Mouse (Mus musculus) hindbrain, embryonic 16.5 days (tissue): Measurements from ENCODE around the gene Il22. TPM values are rescaled to one million over a fixed set of nuclear protein-coding genes. Genes with fewer than 3 reads are reported as not detected.
"Not testable (repeated sequence)": the region's sequence is repeated elsewhere in the genome, so short reads cannot be mapped to it uniquely, and the experiment has no call there.

Experiments used
- ATAC-seq: fragments of 200-750 bp; cut with Nextera tagmentation; 2 replicates; pipeline ENCODE4 v1.8.0; 2017; ENCODE audit warnings: moderate TSS enrichment, moderate library complexity
- H3K27ac ChIP-seq: fragments of 300-500 bp; sonication (generic); 2 replicates; pipeline ENCODE4 v1.5.1; 2014; ENCODE audit warnings: low read depth, mild to moderate bottlenecking, control low read depth, low read length, moderate library complexity
- H3K27me3 ChIP-seq: fragments of 300-500 bp; sonication (generic); replicated peaks from 2 replicates; pipeline ENCODE4 v1.6.1; 2014; ENCODE audit warnings: low read length; ENCODE audit not compliant: control insufficient read depth, insufficient read depth
- H3K36me3 ChIP-seq: fragments of 300-500 bp; sonication (generic); 2 replicates; pipeline ENCODE4 v1.6.1; 2014; ENCODE audit warnings: mild to moderate bottlenecking, low read length, moderate library complexity, mixed read lengths; ENCODE audit not compliant: control insufficient read depth, insufficient read depth
- H3K4me1 ChIP-seq: fragments of 300-500 bp; sonication (generic); 2 replicates; pipeline ENCODE4 v1.6.1; 2014; ENCODE audit warnings: low read depth, low read length; ENCODE audit not compliant: control insufficient read depth, insufficient read depth
- H3K4me2 ChIP-seq: fragments of 300-500 bp; sonication (generic); 2 replicates; pipeline ENCODE4 v1.6.1; 2014; ENCODE audit warnings: mild to moderate bottlenecking, low read length, control low read depth, moderate library complexity
- H3K4me3 ChIP-seq: fragments of 300-500 bp; sonication (generic); 2 replicates; pipeline ENCODE4 v1.5.1; 2014; ENCODE audit warnings: mild to moderate bottlenecking, low read length, control low read depth, moderate library complexity
- H3K9ac ChIP-seq: fragments of 300-500 bp; sonication (generic); 2 replicates; pipeline ENCODE4 v1.6.1; 2014; ENCODE audit warnings: low read depth, mild to moderate bottlenecking, control low read depth, low read length, moderate library complexity
- H3K9me3 ChIP-seq: fragments of 300-500 bp; sonication (generic); 2 replicates; pipeline ENCODE4 v1.6.1; 2014; ENCODE audit warnings: mild to moderate bottlenecking, low read length, moderate library complexity; ENCODE audit not compliant: control insufficient read depth
- whole genome bisulfite sequencing: fragments of 180-500 bp; shearing (Covaris S2); extraction: QIAGEN DNeasy Blood & Tissue Kit; methylation state at CpG from one replicate; pipeline ENCODE4 v1.1.7; 2014; 5-methylcytosine and 5-hydroxymethylcytosine counted together
- polyA plus RNA-seq: library from polyadenylated mRNA; unstranded; fragments of >200 nt; fragmentation: Nextera tagmentation; extraction: Ambion mirVana; gene quantifications from 2 replicates; pipeline ENCODE4 v1.2.1, GENCODE M21; 2015

The Il22 gene
- polyA plus RNA-seq, 1 experiment from 2014 or later = 0.41 TPM

DNA sequence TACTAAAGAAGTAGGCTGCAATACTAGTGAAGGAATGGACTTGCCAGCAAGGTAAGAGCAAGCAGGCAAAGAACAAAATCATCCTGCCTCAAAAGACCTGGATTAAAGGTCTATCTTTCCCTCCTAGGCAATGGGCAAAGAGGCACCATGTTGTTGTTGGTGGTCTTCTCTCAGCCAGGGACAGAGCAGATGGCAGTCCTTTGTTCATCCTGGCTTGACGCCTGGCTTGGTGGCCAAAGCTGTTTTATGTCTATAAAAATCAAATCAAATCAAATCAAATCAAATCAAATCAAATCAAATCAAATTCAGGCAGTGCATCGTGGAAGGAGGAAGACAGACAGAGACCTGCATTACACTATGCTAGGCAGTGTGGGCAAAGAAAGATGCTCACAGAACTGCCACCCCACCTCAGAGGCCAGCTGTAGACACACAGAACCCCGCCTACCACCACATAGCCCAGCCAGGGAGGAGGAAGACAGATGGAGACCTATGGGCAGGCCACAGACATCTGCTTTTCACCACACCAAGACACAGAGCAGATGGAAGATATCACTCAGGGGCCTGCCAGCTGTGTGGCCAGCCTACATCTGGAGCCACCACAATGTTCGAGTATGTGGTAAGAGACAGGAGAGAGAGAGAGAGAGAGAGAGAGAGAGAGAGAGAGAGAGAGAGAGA is 11.1 kb downstream of the Il22 start:
- ATAC-seq = peak; percentile 58; the same call in 1 of the 2 replicates
- not testable (repeated sequence) for H3K9ac ChIP-seq, H3K4me2 ChIP-seq, H3K4me3 ChIP-seq, H3K27ac ChIP-seq, H3K9me3 ChIP-seq, H3K36me3 ChIP-seq, H3K4me1 ChIP-seq, H3K27me3 ChIP-seq
- WGBS = 66% methylated on average over 2 of the region's 4 CpGs

DNA sequence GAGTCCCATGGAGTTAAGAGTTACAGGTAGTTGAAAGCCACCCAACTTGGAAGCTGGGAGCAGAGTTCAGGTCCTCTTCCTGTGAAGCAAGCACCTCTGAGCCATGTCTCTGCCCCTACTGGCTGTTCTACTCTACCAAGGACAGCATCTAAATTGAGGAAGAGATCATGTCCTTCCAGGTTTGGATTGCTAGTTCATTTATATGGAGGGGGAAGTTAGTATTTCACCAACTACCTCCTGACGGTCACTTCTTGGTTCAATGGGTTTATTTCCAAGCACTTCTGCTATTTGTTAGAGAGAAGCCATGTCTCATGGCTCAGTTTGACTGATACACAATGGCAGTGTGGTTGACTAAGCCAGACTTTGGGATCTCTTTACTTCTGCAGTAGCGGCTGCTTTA is 22.9 kb downstream of the Il22 start:
- WGBS = 100% methylated on average over 1 of the region's 2 CpGs
- not testable (repeated sequence) for H3K9me3 ChIP-seq, H3K9ac ChIP-seq

DNA sequence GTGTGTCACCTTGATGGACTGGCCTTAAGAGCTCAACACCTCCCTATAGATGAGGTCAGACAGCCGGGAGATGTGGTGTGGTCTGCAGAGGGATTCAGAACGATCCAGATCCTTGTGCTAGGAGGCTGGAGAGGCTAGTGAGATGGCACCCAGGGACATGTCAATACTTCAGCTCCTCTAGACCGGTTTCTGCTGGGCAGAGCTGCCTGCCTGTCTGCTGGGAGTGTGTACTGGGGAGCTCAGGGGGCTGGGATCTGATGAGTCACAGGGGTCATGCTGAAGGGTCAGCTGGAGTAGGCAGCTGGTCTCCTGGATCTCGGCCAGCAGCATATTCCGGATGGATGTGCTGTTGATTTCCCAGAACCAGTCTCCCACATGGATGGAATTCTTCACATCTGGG is 27.9 kb downstream of the Il22 start:
- H3K27ac ChIP-seq, H3K36me3 ChIP-seq, ATAC-seq, H3K9ac ChIP-seq, H3K4me1 ChIP-seq, H3K9me3 ChIP-seq, H3K4me2 ChIP-seq, H3K27me3 ChIP-seq, H3K4me3 ChIP-seq: not testable (repeated sequence)
- WGBS = 83% methylated on average over 1 of the region's 5 CpGs

More for the DNA sequence above, 22.9 kb downstream of the Il22 start:
- not testable (repeated sequence) for H3K36me3 ChIP-seq, H3K27me3 ChIP-seq, H3K27ac ChIP-seq, H3K4me3 ChIP-seq, ATAC-seq, H3K4me2 ChIP-seq, H3K4me1 ChIP-seq

DNA sequence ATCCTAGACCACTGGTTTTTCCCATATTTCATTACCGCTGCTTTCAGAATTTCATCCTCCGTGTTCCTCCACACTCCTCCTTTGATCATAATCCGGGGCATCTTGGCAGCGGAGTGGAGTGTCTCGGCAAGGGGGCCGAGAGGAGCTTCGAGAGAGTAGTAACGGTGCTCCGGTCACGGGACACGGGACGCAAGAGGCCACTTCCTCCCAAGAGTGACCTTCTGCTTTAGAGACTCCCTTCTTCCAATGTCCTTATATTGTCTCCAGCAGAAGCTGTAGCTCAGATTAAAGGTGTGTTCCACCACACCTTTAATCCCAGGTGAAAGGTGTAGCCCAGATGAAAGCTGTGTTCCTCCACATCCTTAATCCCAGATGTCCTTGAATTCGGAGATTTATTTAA is 35.9 kb downstream of the Il22 start, which contains the start of gene Gm32717:
Gene Gm32717, minus strand, starts transcription at position 101 of the 400 bp plus-strand sequence.
- H3K36me3 ChIP-seq, H3K9ac ChIP-seq, H3K27ac ChIP-seq, H3K9me3 ChIP-seq, H3K4me2 ChIP-seq, H3K4me3 ChIP-seq, H3K4me1 ChIP-seq, ATAC-seq, H3K27me3 ChIP-seq: not testable (repeated sequence)
- WGBS = no CpG with 5 or more reads among the region's 13 CpGs

DNA sequence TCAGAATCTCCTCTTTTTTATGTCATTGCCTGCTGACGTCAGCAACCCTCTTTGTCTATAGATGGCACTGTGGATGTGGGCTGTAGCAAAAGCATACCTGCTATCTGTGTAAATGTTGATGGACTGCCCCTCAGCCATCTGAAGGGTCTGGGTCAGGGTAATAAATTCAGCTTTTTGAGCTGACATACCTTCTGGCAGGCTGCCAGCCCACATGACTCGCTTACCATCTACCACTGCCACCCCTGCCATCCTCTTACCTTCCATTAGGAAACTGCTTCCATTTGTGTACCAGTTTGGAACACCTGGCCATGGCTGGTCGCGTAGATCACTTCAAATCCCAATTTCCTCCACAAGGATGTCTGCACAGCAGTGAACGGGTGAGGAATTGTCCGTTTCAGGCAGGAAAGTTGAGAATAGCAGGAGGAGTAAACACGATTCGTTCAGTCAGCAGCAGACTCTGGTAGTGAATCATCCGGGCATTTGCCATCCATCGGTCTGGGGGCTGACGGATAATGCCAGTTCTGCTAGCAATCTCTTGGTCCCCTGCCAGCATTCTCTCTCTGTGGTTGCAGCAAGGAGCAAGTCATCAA is 44.4 kb downstream of the Il22 start:
- not testable (repeated sequence) for H3K9ac ChIP-seq, H3K9me3 ChIP-seq, H3K36me3 ChIP-seq, H3K4me3 ChIP-seq, H3K4me1 ChIP-seq, H3K27me3 ChIP-seq, H3K27ac ChIP-seq, ATAC-seq
- 58% methylated on average over 11 of the region's 11 CpGs for WGBS
- H3K4me2 ChIP-seq = peak overlapping the region; percentile 12; the same call in 1 of the 2 replicates

DNA sequence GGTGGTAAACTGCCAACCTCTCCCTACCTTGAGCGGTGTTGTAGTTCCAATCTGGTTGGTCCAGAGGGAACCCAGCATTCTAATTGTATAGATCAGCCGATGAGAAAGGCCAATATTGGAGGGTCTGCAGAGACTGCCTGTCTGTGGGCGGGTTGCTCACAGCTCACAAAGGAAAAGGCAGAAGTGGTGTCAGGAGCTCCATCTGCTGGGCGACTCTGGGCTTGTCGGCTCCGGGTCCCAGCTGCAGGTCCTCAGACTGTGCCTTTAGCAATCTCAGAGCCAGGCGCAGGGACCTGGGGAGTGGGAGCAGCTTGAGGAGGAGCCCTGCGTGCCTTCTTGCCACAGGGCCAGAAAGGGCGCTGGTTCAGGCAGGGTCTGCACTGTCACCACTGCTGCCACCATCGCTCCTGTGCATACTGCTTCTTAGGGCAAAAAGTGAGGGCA is 46.1 kb downstream of the Il22 start:
- Histone ChIP-seq H3K9ac (peak overlapping the region; percentile 11; the same call in 1 of the 2 replicates), H3K9me3 (no peaks in the 10 kb centered on the region), H3K27ac (no peak overlapping the region), H3K4me1 (no peaks in the 10 kb centered on the region), H3K36me3 (no peaks in the 10 kb centered on the region), H3K4me2 (peak overlapping the region; percentile 27), H3K27me3 (no peaks in the 10 kb centered on the region), H3K4me3 (no peak overlapping the region)
- 25% methylated on average over 10 of the region's 10 CpGs for WGBS
- ATAC-seq = peak; percentile 83

DNA sequence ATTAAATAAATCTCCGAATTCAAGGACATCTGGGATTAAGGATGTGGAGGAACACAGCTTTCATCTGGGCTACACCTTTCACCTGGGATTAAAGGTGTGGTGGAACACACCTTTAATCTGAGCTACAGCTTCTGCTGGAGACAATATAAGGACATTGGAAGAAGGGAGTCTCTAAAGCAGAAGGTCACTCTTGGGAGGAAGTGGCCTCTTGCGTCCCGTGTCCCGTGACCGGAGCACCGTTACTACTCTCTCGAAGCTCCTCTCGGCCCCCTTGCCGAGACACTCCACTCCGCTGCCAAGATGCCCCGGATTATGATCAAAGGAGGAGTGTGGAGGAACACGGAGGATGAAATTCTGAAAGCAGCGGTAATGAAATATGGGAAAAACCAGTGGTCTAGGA is 53.6 kb downstream of the Il22 start, which contains the start of gene Gm32802:
Gene Gm32802, plus strand, starts transcription at position 301 of the 400 bp plus-strand sequence.
- not testable (repeated sequence) for H3K27me3 ChIP-seq, H3K27ac ChIP-seq, H3K36me3 ChIP-seq, H3K9me3 ChIP-seq, H3K9ac ChIP-seq, ATAC-seq, H3K4me3 ChIP-seq, H3K4me2 ChIP-seq, H3K4me1 ChIP-seq
- WGBS = no CpG with 5 or more reads among the region's 13 CpGs

Other genes with a start within 250 kb of the Il22 start
- gene Mdm1, start 63.1 kb upstream of the Il22 start, polyA plus RNA-seq = 27.9 TPM in 2 replicates
- 0.19 and 0.23 TPM in 2 replicates for gene Gm32717, start 35.8 kb downstream of the Il22 start, polyA plus RNA-seq
- 0.19 and 0.23 TPM in 2 replicates for gene Gm32802, start 53.7 kb downstream of the Il22 start, polyA plus RNA-seq
- gene Iltifb, start 90.1 kb downstream of the Il22 start, polyA plus RNA-seq = 0.52 and 1.5 TPM in 2 replicates
- not detected in 2 replicates for gene Gm9040, start 122.0 kb downstream of the Il22 start, polyA plus RNA-seq
- gene Gm9044, start 127.5 kb downstream of the Il22 start, polyA plus RNA-seq = not detected in 2 replicates
- 0.10 TPM in 1 of 2 replicates, not detected in the other for gene Gm9045, start 132.9 kb downstream of the Il22 start, polyA plus RNA-seq
- not detected in 2 replicates for gene Gm9046, start 138.3 kb downstream of the Il22 start, polyA plus RNA-seq
- gene Gm9048, start 143.7 kb downstream of the Il22 start, polyA plus RNA-seq = not detected in 2 replicates
- gene Gm9049, start 149.2 kb downstream of the Il22 start, polyA plus RNA-seq = 0.10 TPM in 1 of 2 replicates, not detected in the other
- not detected in 2 replicates for gene Ifng, start 236.1 kb downstream of the Il22 start, polyA plus RNA-seq